Mouse (Mus musculus) midbrain, embryonic 11.5 days (tissue): Measurements from ENCODE around the gene Wdr46. TPM values are rescaled to one million over a fixed set of nuclear protein-coding genes. Genes with fewer than 3 reads are reported as not detected.
A peak's percentile ranks its signal among the peaks of the same experiment; 100 is the strongest.
"Not testable (repeated sequence)": the region's sequence is repeated elsewhere in the genome, so short reads cannot be mapped to it uniquely, and the experiment has no call there.

ENCODE experiments used
- ATAC-seq: fragments of 200-750 bp; cut with Nextera tagmentation; 2 replicates; pipeline ENCODE4 v1.8.0; 2017; ENCODE audit warnings: moderate TSS enrichment, moderate library complexity; ENCODE audit not compliant: low FRiP score
- DNase-seq: peaks from one replicate; pipeline ENCODE4 v3.0.0; 2015; ENCODE audit warnings: low spot score; ENCODE audit errors: missing footprints
- H3K27ac ChIP-seq: fragments of 300-500 bp; sonication (generic); 2 replicates; pipeline ENCODE4 v1.5.1; 2014; ENCODE audit warnings: low read depth, low read length
- H3K27me3 ChIP-seq: fragments of 300-500 bp; sonication (generic); 2 replicates; pipeline ENCODE4 v1.6.1; 2014; ENCODE audit warnings: mild to moderate bottlenecking, low read length, moderate library complexity, mixed read lengths; ENCODE audit not compliant: control insufficient read depth, insufficient read depth
- H3K36me3 ChIP-seq: fragments of 300-500 bp; sonication (generic); 2 replicates; pipeline ENCODE4 v1.6.1; 2014; ENCODE audit warnings: mild to moderate bottlenecking, low read length, moderate library complexity, mixed read lengths; ENCODE audit not compliant: control insufficient read depth, insufficient read depth
- H3K4me1 ChIP-seq: fragments of 300-500 bp; sonication (generic); 2 replicates; pipeline ENCODE4 v1.6.1; 2014; ENCODE audit warnings: low read length; ENCODE audit not compliant: control insufficient read depth, insufficient read depth
- H3K4me2 ChIP-seq: fragments of 300-500 bp; sonication (generic); 2 replicates; pipeline ENCODE4 v1.6.1; 2014; ENCODE audit warnings: mild to moderate bottlenecking, moderate library complexity
- H3K4me3 ChIP-seq: fragments of 300-500 bp; sonication (generic); 2 replicates; pipeline ENCODE4 v1.5.1; 2014; ENCODE audit warnings: low read depth, low read length
- H3K9ac ChIP-seq: fragments of 300-500 bp; sonication (generic); 2 replicates; pipeline ENCODE4 v1.6.1; 2014; ENCODE audit warnings: low read length
- H3K9me3 ChIP-seq: fragments of 300-500 bp; sonication (generic); 2 replicates; pipeline ENCODE4 v1.6.1; 2016; ENCODE audit warnings: low read length; ENCODE audit not compliant: control insufficient read depth
- WGBS: fragments of 180-500 bp; shearing (Covaris S2); extraction: QIAGEN DNeasy Blood & Tissue Kit; methylation state at CpG from one replicate; pipeline ENCODE4 v1.1.7; 2014; 5-methylcytosine and 5-hydroxymethylcytosine counted together
- polyA plus RNA-seq: library from polyadenylated mRNA; unstranded; fragments of >200 nt; fragmentation: Nextera tagmentation; extraction: Ambion mirVana; gene quantifications from 2 replicates; pipeline ENCODE4 v1.2.1, GENCODE M21; 2014

Wdr46 gene
- polyA plus RNA-seq, 1 experiment from 2014 or later, result 27.4 TPM

- Histone ChIP-seq H3K27me3 (no peaks in the 10 kb centered on the region), H3K4me2 (no peak overlapping the region), H3K4me1 (peaks cover 17% of the 10 kb centered on the region), H3K27ac (no peak overlapping the region), H3K4me3 (no peak overlapping the region), H3K36me3 (peaks cover 11% of the 10 kb centered on the region), H3K9me3 (no peaks in the 10 kb centered on the region), H3K9ac (no peak overlapping the region)
- WGBS, result 94% methylated on average over 10 of the region's 10 CpGs
- ATAC-seq (no peak), DNase-seq (no peak)
Measured at GRCm38 (mm10) chr17:33947430-33948089, 7.1 kb downstream of the Wdr46 start.

- Histone ChIP-seq H3K27ac (no peak overlapping the region), H3K4me3 (no peak overlapping the region), H3K9ac (no peak overlapping the region), H3K9me3 (no peaks in the 10 kb centered on the region), H3K27me3 (no peaks in the 10 kb centered on the region), H3K36me3 (peaks cover 17% of the 10 kb centered on the region), H3K4me1 (peaks cover 24% of the 10 kb centered on the region), H3K4me2 (no peak overlapping the region)
- ATAC-seq, result no peak
- WGBS, result 90% methylated on average over 22 of the region's 22 CpGs
- no peak for DNase-seq
Measured at GRCm38 (mm10) chr17:33948090-33948904, 7.8 kb downstream of the Wdr46 start.

GRCm38 (mm10) chr17:33948905-33949537 is 8.6 kb downstream of the Wdr46 start:
- Histone ChIP-seq H3K27me3 (no peaks in the 10 kb centered on the region), H3K36me3 (peaks cover 19% of the 10 kb centered on the region), H3K27ac (no peak overlapping the region), H3K9ac (no peak overlapping the region), H3K4me1 (peaks cover 29% of the 10 kb centered on the region), H3K9me3 (no peaks in the 10 kb centered on the region), H3K4me3 (no peak overlapping the region), H3K4me2 (no peak overlapping the region)
- ATAC-seq (no peak), DNase-seq (no peak)
- WGBS, result 92% methylated on average over 19 of the region's 19 CpGs

- Histone ChIP-seq H3K4me2 (peak overlapping the region; percentile 69; the same call in 1 of the 2 replicates), H3K27me3 (no peaks in the 10 kb centered on the region), H3K9ac (peak overlapping the region; percentile 68; the same call in 1 of the 2 replicates), H3K27ac (no peak overlapping the region), H3K4me1 (peaks cover 37% of the 10 kb centered on the region), H3K4me3 (peak overlapping the region; percentile 37; the same call in 1 of the 2 replicates), H3K36me3 (peaks cover 19% of the 10 kb centered on the region), H3K9me3 (no peaks in the 10 kb centered on the region)
- DNase-seq (no peak), ATAC-seq (no peak)
- 76% methylated on average over 10 of the region's 10 CpGs for WGBS
Measured at GRCm38 (mm10) chr17:33950131-33950625, 9.7 kb downstream of the Wdr46 start.

- DNase-seq (peak; percentile 98), ATAC-seq (peak; percentile 63)
- peaks cover 38% of the 10 kb centered on the region for H3K4me1 ChIP-seq
- no peaks in the 10 kb centered on the region for H3K9me3 ChIP-seq
- H3K27ac ChIP-seq, result peak within 1 kb of the TSS; percentile 81
- peak within 1 kb of the TSS; percentile 37 for H3K4me3 ChIP-seq
- peak within 1 kb of the TSS; percentile 68 for H3K9ac ChIP-seq
- no peaks in the 10 kb centered on the region for H3K27me3 ChIP-seq
- under 1% methylated on average over 45 of the region's 45 CpGs for WGBS
- peak within 1 kb of the TSS; percentile 69 for H3K4me2 ChIP-seq
- H3K36me3 ChIP-seq, result peaks cover 19% of the 10 kb centered on the region
Measured at GRCm38 (mm10) chr17:33951021-33951946, 10.8 kb downstream of the Wdr46 start, which contains the start of gene B3galt4. Gene B3galt4, minus strand, starts transcription at chr17:33951488.

GRCm38 (mm10) chr17:33952015-33952414 is 11.6 kb downstream of the Wdr46 start:
- not testable (repeated sequence) for H3K9me3 ChIP-seq, H3K27ac ChIP-seq, ATAC-seq, H3K9ac ChIP-seq, H3K27me3 ChIP-seq
- Histone ChIP-seq H3K4me1 (peaks cover 44% of the 10 kb centered on the region), H3K4me3 (peak overlapping the region; percentile 37; the same call in 1 of the 2 replicates), H3K36me3 (peaks cover 19% of the 10 kb centered on the region), H3K4me2 (peak overlapping the region; percentile 69)
- peak; percentile 81 for DNase-seq
- WGBS, result 76% methylated on average over 13 of the region's 13 CpGs

- DNase-seq (no peak), ATAC-seq (no peak)
- Histone ChIP-seq H3K4me2 (no peak overlapping the region), H3K9me3 (no peaks in the 10 kb centered on the region), H3K27me3 (no peaks in the 10 kb centered on the region), H3K4me3 (no peak overlapping the region), H3K27ac (no peak overlapping the region), H3K9ac (no peak overlapping the region; the same call in 1 of the 2 replicates), H3K4me1 (peaks cover 44% of the 10 kb centered on the region), H3K36me3 (peaks cover 19% of the 10 kb centered on the region)
- 79% methylated on average over 4 of the region's 4 CpGs for WGBS
Measured at GRCm38 (mm10) chr17:33952879-33953278, 12.4 kb downstream of the Wdr46 start.

- no peak for ATAC-seq
- peaks cover 19% of the 10 kb centered on the region for H3K36me3 ChIP-seq
- no peaks in the 10 kb centered on the region for H3K27me3 ChIP-seq
- no peak for DNase-seq
- H3K9me3 ChIP-seq, result no peaks in the 10 kb centered on the region
- no peak overlapping the region; the same call in 1 of the 2 replicates for H3K9ac ChIP-seq
- WGBS, result 86% methylated on average over 3 of the region's 3 CpGs
- peaks cover 44% of the 10 kb centered on the region for H3K4me1 ChIP-seq
- H3K27ac ChIP-seq, result no peak overlapping the region
- H3K4me2 ChIP-seq, result no peak overlapping the region
- H3K4me3 ChIP-seq, result no peak overlapping the region
Measured at GRCm38 (mm10) chr17:33953310-33953709, 12.8 kb downstream of the Wdr46 start.
